Mouse (Mus musculus) frontal cortex, postnatal 10 days (tissue): ENCODE results near the gene Dlgap1.

ENCODE experiments used
- DNase-seq, 2 experiments: peaks; one replicate each; pipeline ENCODE4 v3.0.0; 2022; ENCODE audit warnings: low spot score in 2 of 2, mixed read lengths in 1 of 2

The Dlgap1 gene

DNA sequence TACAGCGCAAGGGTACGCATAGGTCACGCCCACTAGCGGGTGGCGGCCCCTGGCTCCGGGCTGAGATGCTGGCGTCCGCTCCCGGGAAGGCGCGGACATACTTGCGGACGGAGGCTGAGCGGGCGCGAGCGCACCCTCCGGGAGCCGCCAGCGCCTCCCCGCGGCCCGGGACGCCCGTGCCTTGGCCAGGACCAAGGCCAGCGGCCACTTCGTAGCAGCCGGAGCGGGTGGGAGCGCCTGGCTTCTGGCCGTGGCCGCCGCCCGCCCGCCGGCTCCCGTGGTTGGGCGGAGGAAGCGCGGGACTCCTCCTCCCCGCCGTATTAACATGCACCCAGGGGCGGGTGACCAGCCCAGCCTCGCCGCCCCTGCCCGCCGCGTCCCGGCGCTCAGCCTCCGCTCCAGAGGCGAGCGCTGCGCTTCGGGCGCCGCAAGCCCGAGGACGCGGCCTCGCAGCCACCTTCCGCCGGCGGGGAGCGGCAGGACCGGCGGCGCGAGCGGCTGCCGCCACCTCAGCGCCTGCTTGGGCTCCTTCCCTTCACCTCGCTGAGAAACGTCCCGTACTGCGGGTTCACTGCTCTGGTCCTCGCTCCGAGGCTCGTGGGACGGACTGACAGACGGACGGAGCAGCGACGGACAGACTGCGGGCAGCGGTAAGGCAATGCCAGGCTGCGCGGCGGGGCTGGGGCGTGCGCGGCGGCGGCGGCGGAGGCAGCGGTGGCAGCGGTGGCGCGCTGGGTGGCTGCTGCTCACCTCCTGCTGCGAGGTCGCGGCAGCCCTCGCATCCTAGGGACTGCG lies at the start of gene Dlgap1:
Dlgap1 (plus strand) TSS at position 53 of the 795 bp plus-strand sequence.
- peak; percentile 66 to 78 for DNase-seq

DNA sequence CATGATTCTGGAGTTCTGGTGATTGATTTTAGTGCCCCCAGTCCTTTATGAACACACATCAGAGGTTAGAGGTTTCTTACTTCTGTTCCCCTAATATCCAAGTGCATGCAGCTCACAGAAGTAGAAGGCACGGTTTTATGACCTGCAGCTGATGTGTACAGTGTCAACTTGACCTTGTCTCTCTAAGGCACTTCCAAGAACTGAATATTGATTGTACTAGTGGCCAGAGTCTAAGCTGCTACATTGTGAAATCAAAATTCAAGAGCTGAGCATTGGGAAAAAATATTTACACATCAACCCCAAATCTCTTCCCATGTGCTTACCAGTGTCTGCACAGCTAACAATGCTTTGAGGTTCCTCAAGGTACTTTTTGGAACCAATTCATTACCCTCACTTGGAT lies 13.9 kb upstream of the Dlgap1 start:
- DNase-seq, result no peak

DNA sequence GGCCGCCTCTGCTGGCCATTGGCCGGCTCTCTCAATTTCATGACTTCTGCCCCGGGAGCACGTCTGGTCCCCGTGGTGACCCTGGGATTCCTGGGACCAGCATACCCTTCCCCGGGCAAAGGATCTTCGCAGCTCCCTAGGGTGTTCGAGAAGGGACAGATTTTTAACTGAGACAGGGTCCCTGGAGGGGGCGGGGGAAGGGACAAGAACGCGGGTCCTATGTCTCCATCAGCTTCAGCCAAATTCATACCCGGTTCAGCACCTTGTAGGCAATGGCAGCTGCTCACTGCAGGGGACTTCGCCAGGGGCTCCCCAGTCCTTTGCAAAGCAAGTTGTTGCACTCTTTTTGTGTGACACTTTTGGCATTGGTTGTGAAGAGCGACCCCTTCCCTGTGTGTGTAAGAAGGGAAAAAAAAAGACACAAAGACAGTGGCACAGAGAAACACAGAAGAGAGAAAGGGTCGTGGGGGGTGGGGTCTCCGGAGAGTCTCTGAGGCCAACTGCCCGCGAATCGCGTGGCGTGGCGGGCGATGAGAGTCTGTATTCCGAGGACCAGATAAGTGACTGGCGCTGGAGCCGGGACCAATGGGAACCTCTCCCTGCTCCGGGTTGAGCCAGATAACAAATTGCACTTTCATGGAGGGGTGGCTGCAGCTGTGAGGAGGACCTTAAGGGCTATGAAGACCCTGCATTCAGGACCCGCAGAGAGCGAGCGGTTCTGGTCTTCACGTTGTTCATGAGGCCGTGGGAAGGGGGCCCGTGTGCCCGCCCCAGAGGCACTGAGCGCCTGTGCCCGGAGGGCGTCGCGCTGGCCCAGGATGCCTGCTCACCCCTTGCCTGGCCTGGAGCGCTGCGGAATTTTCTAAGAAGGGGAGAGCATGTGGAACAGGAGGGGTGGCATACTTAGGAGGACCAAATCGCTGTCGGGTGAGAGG lies 1.2 kb downstream of the Dlgap1 start:
- DNase-seq, result peak; percentile 39 to 42

DNA sequence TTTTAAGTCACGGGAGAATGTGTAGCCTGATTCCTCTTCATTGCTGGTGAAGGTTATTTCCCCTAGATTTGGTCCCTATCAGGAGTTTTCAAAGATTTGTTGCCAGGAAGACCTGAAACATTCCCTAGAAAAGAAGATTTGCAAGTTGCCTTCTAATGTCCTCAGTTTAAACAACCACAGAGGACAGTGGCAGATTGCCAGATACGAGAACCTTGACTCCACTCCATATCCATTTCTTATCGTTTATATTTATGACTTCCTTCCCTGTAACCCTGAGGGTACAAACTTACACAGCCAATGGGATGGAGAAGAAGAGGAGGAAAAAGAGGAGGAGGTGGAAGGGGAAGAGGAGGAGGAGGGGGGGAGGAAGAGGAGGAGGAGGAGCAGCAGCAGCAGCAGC lies 4.2 kb downstream of the Dlgap1 start:
- no peak for DNase-seq

DNA sequence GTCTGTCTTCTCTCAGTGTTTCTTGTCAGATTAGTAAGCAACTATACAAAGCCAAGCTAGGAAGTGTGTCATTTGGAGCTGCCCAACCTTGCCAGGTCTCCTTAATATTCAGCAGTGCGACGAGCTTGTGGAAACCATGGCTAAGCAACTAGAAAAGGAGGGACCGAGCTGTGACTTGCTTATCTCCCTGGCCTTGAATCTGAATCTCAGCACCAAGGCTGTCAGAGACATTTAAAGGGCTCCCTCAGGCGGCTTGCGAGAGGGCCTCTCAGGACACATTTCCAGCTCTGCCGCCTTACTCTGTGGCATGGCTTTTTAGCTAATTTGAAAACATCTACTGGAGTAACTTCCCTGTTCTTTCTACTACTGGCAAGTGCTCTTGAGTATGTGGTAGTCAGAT lies 5.1 kb downstream of the Dlgap1 start:
- no peak for DNase-seq

DNA sequence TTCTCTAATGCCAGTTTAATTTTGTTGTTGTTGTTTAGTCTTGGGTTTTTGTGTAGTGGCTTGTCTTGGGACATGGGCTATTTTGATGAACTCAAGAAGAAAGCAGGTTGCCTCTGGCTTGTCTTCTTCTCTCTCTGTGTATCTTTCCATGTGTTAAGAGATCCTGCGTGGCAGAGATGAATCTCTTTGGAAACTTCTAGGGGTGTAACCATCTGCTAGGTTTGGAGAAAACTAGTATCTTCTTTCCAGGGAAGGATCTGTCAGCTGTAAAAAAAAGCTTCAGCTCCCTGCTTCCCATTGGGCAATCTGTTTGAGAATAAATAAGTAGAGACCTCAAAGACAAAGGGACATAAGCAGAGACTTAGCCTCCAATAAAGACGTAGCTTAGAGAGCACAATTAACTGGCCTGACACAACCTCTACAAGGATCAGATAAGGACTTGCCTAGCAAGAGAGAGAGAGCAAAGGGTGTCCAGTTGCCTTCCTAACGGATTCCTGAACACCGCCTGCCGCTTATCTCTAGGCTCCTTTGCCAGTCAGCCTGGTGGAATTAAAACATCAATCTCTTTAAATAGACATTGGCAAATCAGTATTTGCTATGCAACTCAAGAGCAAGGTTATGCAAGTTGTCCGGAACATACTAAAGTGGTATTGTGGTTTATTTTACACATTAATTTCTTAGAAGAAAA lies 13.5 kb downstream of the Dlgap1 start:
- DNase-seq, result no peak

DNA sequence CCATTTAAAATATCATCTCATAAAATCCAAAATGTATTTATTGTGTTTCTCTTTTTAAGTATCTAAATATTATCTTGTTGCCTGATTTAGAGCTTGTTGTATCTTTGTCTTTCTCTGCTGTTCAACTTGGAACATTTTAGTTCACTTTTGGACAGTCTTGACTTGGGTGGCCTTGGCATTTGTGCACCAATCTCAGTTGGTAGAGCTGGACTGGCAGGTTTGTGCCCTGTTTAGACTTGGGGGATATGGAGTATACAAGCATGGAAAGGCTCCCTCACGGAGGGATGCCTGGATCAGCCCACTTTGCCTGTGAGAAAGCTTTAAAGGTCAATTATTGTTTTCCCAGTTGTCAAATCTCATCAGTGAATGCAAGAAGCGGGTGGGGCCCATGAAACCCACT lies 27.5 kb downstream of the Dlgap1 start:
- DNase-seq, result no peak

DNA sequence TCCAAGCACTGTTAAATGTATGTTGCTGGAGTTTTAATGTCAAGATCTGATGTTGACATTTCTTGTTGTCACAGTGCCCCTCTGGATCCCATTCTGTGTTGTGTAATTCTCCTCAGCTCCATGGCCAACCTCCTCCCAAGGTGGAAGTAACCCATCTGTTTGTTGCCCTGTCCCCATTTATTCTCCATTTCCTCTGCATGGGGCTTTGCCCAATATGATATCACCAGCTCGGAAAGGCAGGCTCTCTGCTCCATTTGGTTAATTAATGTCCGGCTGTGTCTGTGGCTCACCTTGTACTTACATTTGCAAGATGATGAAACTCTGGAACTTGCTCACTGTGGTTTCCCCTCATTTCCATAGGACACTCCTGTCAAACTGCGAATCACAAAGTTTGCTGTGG lies 33.2 kb downstream of the Dlgap1 start:
- no peak for DNase-seq

DNA sequence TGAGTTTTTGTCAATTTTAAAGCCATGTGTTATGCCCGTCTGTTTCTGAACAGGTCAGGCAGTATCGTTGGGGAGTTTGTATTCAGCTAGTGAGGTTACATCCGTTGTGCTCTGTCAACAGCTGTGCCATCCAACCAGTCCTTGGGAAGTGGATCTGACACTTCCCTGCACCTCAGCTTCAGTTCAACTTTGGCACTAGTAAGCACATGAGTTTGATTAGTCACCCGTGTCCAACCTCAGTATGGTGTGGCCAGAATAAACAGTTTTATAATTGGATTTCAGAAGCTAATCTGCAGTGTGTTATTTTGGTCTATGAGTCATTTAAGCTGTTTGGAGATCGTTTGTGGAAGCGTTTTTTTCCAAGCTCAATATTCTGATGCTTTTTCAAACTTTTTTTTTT lies 35.8 kb downstream of the Dlgap1 start:
- no peak for DNase-seq

DNA sequence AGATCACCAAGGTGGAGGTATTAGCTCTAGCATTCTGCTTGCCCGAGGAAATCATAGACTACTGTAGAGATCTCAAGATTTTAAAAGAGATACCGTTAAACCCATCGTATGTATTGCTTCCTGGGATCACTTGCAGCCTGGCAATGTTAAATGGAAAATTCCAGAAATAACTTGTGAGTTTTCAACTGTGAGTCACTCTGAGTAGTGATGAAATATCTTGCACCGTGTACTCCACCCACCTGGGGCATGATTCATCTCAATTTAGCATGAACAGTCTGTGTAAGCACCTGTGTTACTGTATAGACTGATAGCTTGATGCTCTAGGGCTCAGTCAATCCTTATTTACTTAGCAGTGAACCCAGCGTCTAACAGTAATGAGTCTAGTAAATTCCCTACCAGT lies 38.7 kb downstream of the Dlgap1 start:
- DNase-seq, result no peak

DNA sequence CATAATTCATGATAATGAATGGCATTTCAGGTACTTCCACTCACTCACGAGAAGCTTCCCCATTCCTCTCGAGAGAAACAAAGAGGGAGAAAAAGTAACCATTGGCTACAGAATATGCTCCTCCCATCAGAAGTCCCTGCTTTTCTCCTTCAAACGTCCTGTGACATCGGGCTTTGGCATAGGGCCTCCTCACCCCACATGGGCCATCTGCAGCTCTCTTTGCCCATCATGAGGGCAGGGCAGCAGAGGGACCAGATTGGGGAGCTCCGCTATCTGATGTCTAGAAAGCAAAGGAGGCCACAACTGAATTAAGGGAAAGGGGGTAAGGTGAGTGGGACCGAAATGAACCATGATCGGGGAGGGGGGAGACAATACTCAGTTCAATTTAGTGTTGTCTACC lies 47.6 kb downstream of the Dlgap1 start:
- no peak for DNase-seq

DNA sequence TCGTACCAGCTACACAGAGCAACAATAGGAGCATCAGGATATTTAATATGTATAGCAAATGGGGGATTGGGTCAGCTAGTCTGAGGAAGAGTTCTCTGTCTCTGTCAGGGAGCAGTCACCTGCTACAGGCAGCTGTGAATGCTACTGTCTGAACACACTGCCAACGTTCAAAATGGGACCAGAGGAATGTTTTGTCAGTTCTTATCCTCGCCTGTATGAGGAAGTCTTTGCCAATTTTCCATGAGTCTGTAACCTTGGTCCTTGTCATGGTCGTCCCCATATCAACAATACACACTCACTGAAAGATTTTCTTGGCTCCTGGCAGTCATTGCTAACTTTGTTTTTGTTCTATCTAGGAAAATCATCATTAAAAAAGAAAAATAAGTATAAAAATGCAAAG lies 51.5 kb downstream of the Dlgap1 start:
- no peak for DNase-seq

DNA sequence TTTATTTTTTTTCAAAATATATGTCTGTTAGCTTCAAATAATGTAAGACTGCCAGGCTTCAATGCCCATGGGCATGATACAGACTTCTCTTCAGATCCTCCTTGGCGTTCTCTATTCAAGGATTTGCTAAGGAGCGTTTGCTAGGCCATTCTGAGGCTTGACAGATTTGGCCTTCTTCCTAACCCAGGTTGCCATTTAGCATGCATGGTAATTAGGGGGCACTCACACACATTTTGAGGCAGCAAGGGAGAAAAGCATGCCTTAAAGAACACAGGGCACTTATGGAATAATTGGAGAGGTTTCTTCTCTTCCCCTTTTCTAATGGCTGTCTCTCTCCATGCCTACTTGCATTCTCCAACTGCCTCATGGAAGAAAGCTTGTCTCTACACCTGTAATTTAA lies 53.7 kb downstream of the Dlgap1 start:
- no peak for DNase-seq

DNA sequence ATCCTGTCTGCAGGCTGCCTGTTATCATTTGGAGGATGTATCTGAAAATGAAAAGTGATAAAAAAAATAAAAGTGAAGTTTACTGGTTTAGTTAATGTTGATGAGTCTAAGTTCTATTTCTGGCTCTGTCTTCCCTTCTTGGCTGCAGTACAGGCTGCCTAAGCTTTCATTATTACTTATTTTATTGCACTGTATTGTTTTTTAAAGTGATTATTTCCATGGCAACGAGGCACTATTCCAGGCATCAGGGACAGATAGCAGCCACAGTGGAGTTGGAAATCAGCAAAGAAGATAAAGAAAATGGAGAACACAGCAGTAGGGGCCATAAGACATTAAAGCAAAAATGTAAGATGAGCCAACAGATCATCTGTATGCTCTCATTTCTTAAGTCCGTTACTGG lies 66.0 kb downstream of the Dlgap1 start:
- no peak for DNase-seq

DNA sequence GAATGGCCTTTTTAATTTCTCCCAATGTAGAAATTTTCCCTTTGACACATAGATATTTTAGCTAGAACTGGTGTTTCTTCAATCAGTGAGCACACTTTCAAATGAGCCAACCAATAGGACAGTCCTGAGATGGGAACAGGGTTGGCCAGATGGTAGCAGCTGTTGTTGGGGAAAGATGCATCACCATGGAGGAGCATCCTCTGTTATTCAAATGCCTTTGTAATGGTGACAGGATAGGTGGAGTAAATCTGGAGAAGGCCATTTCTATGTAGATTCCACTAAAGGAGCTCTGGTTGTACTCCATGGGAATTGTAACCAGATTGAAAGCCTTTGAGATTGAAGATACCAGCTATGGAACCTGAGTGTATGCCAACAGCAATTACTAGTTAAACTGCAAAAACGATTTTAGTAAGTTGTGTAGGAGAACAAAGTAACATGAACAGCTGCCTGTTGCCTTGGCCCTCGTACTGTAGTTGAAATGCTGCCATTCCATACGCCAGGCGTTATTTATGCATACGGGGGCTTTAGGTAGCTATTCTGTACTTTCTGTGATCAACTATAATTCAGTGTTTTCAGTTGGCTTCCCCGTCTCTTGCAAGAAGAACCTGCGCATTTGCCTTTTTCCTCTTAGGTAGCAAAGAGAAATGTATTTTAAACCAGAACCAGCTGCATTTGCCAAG lies 72.0 kb downstream of the Dlgap1 start:
- DNase-seq, result no peak

DNA sequence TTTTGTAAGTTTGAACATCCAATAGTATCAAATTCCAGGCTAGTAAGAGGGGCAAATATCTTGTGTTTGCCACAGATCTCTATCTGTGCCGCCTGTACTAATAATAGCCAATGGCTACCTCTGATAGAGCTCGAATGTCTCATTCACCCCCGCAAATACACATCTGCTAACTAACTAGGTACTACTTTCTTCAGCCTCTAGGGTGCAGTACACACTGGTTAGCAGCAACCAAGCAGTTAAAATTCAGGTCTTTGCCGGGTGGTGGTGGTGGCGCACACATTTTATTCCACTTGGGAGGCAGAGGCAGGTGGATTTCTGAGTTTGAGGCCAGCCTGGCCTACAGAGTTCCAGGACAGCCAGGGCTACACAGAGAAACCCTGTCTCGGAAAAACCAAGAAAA lies 99.4 kb downstream of the Dlgap1 start:
- no peak for DNase-seq

DNA sequence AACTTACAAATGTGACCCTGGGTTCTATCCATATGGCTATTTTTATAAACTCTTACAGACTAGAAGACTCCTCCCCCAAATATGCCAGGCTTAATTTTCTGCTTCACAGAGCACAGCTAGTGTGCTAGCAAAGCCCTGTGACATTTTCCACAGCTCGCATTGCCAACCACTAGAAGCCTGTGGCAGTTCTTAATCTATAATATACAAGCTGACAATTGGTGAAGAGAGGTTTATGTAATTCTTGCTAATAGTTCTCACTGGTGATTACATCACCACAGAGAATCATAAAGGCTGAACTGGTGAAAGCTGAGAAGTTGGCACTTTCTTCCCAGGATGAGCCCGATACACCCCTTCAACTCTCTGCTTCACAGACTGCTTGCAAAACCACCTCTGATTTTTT lies 103.2 kb downstream of the Dlgap1 start:
- DNase-seq, result no peak

DNA sequence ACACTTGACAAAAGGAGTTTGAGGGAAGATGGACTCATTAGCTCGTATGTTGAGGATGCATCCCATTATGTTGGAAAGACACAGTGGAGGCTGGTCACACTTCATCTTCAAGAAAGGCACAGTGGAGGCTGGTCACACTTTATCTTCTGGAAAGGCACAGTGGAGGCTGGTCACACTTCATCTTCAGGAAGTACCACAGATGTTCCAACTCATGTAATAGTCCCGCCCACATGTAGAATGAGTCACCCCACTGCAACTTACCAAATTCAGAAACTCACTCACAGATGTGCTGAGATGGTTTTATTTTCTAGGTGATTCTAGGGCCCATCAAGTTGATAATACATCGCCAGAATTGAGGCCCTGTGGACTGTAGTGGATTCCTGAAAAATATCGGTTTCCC lies 119.3 kb downstream of the Dlgap1 start:
- no peak for DNase-seq

DNA sequence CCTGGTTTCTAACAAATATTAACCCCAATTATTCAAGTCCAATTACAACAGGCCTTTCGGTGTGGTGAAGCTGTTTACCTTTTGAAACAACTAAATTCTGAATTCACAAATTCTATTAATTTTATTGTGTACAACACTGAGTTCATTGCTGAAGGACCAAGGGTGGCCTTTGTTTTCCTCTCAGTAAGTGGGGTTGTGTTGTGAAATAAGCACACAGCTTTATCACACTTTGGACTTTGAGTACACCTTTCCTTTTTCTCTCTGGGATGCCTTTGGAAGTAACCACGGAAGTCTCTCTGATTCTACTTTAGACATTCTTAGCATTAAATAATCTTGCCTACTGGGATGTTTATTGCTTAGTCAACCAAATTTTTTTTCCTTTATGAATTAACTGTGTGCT lies 121.9 kb downstream of the Dlgap1 start:
- no peak for DNase-seq

DNA sequence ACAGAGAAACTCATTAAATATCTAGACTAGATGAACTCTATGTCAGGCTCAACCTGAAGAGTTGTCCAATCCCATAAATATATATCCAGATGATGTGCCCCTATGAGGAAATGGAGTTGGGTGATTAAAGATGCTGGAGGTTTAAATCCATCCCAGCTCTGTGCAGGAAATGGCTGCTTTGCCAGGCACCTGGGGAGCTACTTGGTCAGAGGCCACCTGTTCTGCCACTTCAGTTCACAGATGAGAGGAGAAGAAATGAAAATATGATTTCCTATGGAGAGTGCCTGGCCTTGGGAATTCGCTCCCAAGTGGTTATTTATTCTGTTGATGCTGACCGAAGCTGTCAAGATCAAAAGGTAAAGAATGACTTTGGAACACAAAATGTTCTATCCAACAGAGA lies 160.3 kb downstream of the Dlgap1 start:
- no peak for DNase-seq

DNA sequence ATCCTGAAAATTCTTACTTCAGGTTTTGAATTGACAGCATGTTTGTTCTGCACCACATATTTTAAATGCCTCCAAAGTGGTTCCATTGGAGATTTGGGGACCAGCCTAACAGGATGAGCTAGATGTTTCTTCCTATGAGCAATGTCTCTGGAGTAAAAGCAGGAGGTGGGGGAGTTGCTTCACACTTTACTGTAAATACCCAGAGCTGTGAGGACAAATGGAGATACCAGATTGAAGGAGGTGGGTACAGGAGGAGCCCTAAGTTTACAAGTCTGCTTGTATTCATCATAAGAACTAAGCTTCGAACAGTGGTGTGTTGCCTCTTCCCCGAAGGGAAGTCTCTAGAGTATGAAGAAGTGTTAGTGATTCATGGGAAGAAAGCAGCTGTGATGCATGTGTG lies 201.0 kb downstream of the Dlgap1 start:
- DNase-seq, result no peak

DNA sequence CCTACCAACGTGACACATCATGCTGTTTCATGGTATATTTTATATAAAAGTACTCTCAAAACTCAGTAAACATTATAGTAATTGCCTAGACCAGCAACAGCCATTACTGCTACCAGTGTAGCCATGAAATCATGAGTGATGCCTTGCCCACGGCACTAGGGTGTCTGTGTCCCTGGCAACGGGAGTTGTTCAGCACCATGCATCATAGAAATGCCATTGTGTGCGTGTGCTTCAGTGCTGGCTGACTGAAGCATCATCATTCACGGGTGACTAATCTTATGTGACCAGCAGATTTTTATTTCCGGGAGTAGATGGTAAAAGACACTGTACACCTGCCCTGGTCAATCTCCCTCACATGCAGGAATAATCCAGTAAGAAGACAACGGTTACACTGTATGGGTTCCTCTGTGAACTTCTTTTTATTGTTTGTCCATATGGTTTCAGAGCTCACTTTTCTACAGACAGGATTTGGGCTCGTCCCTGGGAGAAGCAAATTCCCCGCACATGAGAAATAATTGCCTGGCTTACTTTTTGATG lies 203.7 kb downstream of the Dlgap1 start:
- no peak for DNase-seq
